Mouse (Mus musculus) megakaryocyte, adult 5-6 weeks (primary cell): ENCODE data around the gene Vars2. TPM values are rescaled to one million over a fixed set of nuclear protein-coding genes. Genes with fewer than 3 reads are reported as not detected.

ENCODE experiments used
- ATAC-seq: 2 replicates; pipeline ENCODE4 v1.8.0; 2016; ENCODE audit warnings: mild to moderate bottlenecking, inconsistent platforms; ENCODE audit not compliant: poor library complexity, severe bottlenecking
- total RNA-seq, 2 experiments: library from RNA; stranded (forward) in 1 of 2; stranded (reverse) in 1 of 2; fragments of 153-499, 151-499 nt in 1 of 2; fragments of 221-1000, 200-1000 nt in 1 of 2; gene quantifications; 2 replicates each; pipeline versions ENCODE4 v1.2.3 to v1.2.4; 2015 to 2017

Vars2 gene
- total RNA-seq (2015): 2.1 and 5.3 TPM in 2 replicates
- total RNA-seq (2017): 3.3 and 16.9 TPM in 2 replicates

GRCm38 (mm10) chr17:35667334-35668065 lies at the start of gene Vars2:
Vars2 (minus strand) TSS chr17:35667592.
- peak; percentile 85 for ATAC-seq

- no peak for ATAC-seq
Observed at GRCm38 (mm10) chr17:35717080-35717479, 49.7 kb upstream of the Vars2 start.

- ATAC-seq: no peak
Observed at GRCm38 (mm10) chr17:35716114-35716513, 48.7 kb upstream of the Vars2 start.

- no peak for ATAC-seq
Observed at GRCm38 (mm10) chr17:35710705-35711347, 43.4 kb upstream of the Vars2 start.

GRCm38 (mm10) chr17:35708611-35709010 lies 41.2 kb upstream of the Vars2 start:
- no peak for ATAC-seq

GRCm38 (mm10) chr17:35707929-35708328 lies 40.5 kb upstream of the Vars2 start:
- ATAC-seq: no peak

GRCm38 (mm10) chr17:35705836-35706235 lies 38.4 kb upstream of the Vars2 start:
- ATAC-seq: no peak

GRCm38 (mm10) chr17:35704621-35705464 lies 37.5 kb upstream of the Vars2 start, which contains the start of gene Ddr1:
Ddr1 (minus strand) TSS chr17:35704621.
- 0 out of 2 replicates have a peak, but pooled peaks have one; percentile 21 for ATAC-seq

- ATAC-seq: no peak
Observed at GRCm38 (mm10) chr17:35703751-35704271, 36.4 kb upstream of the Vars2 start.

GRCm38 (mm10) chr17:35703065-35703464 lies 35.7 kb upstream of the Vars2 start:
- no peak for ATAC-seq

- ATAC-seq: no peak
Observed at GRCm38 (mm10) chr17:35702605-35703004, 35.2 kb upstream of the Vars2 start.

- ATAC-seq: no peak
Observed at GRCm38 (mm10) chr17:35701978-35702461, 34.6 kb upstream of the Vars2 start.

- ATAC-seq: no peak
Observed at GRCm38 (mm10) chr17:35701203-35701977, 34.0 kb upstream of the Vars2 start.

- peak; percentile 18; the same call in 1 of the 2 replicates for ATAC-seq
Observed at GRCm38 (mm10) chr17:35700371-35700961, 33.1 kb upstream of the Vars2 start.

- no peak for ATAC-seq
Observed at GRCm38 (mm10) chr17:35699919-35700318, 32.5 kb upstream of the Vars2 start.

- ATAC-seq: no peak
Observed at GRCm38 (mm10) chr17:35698501-35698883, 31.1 kb upstream of the Vars2 start.

GRCm38 (mm10) chr17:35697759-35698500 lies 30.5 kb upstream of the Vars2 start:
- no peak for ATAC-seq

GRCm38 (mm10) chr17:35697429-35697758 lies 30.0 kb upstream of the Vars2 start:
- no peak for ATAC-seq

- ATAC-seq: no peak
Observed at GRCm38 (mm10) chr17:35696691-35697090, 29.3 kb upstream of the Vars2 start.
